Comparison of ENCODE assay signal across 18 mouse cellular contexts in genomic region chr17:29049923-29050322, GRCm38 (mm10). TPM values are rescaled to one million over a fixed set of nuclear protein-coding genes. Genes with fewer than 3 reads are reported as not detected.
DNase-seq lines count a peak whose midpoint lies in the region; ATAC-seq lines count a peak whose summit lies in the region.
"Had no signal": no experiment of that assay in that cellular context is flagged by ENCODE, and none has a peak within 500 bp of the region (broad histone marks: within the 10 kb centered on the region; RNA-seq: fewer than 3 reads in every experiment).

No protein-coding gene starts in this region.

- 50% methylated on average over 7 of the region's 7 CpGs for WGBS in heart, embryonic 12.5 days
- WGBS in neural tube, embryonic 15.5 days = 90% methylated on average over 7 of the region's 7 CpGs
- 46% methylated on average over 7 of the region's 7 CpGs for WGBS in liver, embryonic 15.5 days (ENCODE audit: insufficient replicate concordance)

- ATAC-seq in heart, embryonic 12.5 days (ENCODE audit: insufficient number of reproducible peaks, low FRiP score) = no peak
- ATAC-seq in neural tube, embryonic 15.5 days (ENCODE audit: low FRiP score) = no peak
- ATAC-seq in liver, embryonic 15.5 days (ENCODE audit: insufficient read depth) = no peak; the same call in 1 of the 2 replicates
- no peak for ATAC-seq in frontal cortex, adult (ENCODE audit: low TSS enrichment)
- ATAC-seq: activated CD4-positive, CD25-positive, alpha-beta regulatory T cell, adult 4 months had no signal

- H3K27ac ChIP-seq in heart, embryonic 12.5 days (ENCODE audit: poor library complexity, severe bottlenecking) = no peak overlapping the region
- H3K27ac ChIP-seq in neural tube, embryonic 15.5 days (replicated peaks) = 0 out of 2 replicates have a peak overlapping the region, but pooled peaks have one; percentile 37
- H3K27ac ChIP-seq in liver, embryonic 15.5 days (replicated peaks) = no peak overlapping the region
- H3K27ac ChIP-seq: forebrain, embryonic 12.5 days had no signal

- H3K4me1 ChIP-seq in heart, embryonic 12.5 days (replicated peaks) = peaks cover 41% of the 10 kb centered on the region
- peaks cover 29% of the 10 kb centered on the region for H3K4me1 ChIP-seq in neural tube, embryonic 15.5 days
- H3K4me1 ChIP-seq in liver, embryonic 15.5 days (replicated peaks) = peaks cover 42% of the 10 kb centered on the region

- no peak for DNase-seq in heart, postnatal 14 days
- DNase-seq in neural tube, embryonic 10.5 days (ENCODE audit: extremely low spot score, low spot score) = no peak
- DNase-seq in yolk sac, embryonic 10.5 days (ENCODE audit: low spot score) = peak; percentile 86
- no peak for DNase-seq in Muller cell, postnatal 12 days (ENCODE audit: inconsistent ontology term)
- DNase-seq: B cell, adult 2 months; cerebellum, adult 11 months; gastrocnemius, postnatal 10 days; kidney, postnatal 10 days; layer of hippocampus, adult 9-11 months; thymus, adult 2 months had no signal

- 0 out of 2 replicates have a peak, but pooled peaks cover 3% of the 10 kb centered on the region for H3K9me3 ChIP-seq in heart, embryonic 12.5 days (replicated peaks)
- no peaks in the 10 kb centered on the region for H3K9me3 ChIP-seq in neural tube, embryonic 15.5 days (replicated peaks)
- no peaks in the 10 kb centered on the region for H3K9me3 ChIP-seq in liver, embryonic 15.5 days (replicated peaks)
- H3K9me3 ChIP-seq: embryonic facial prominence, embryonic 15.5 days; forebrain, embryonic 12.5 days had no signal

- H3K27me3 ChIP-seq in heart, embryonic 12.5 days (replicated peaks) = no peaks in the 10 kb centered on the region
- H3K27me3 ChIP-seq in neural tube, embryonic 15.5 days (replicated peaks) = no peaks in the 10 kb centered on the region
- H3K27me3 ChIP-seq in liver, embryonic 15.5 days = no peaks in the 10 kb centered on the region
- H3K27me3 ChIP-seq: embryonic facial prominence, embryonic 15.5 days; forebrain, embryonic 12.5 days had no signal

- H3K36me3 ChIP-seq in heart, embryonic 12.5 days = peaks cover 29% of the 10 kb centered on the region
- H3K36me3 ChIP-seq in neural tube, embryonic 15.5 days = peaks cover 26% of the 10 kb centered on the region
- peaks cover 34% of the 10 kb centered on the region for H3K36me3 ChIP-seq in liver, embryonic 15.5 days (replicated peaks)

- no peak overlapping the region for H3K4me3 ChIP-seq in heart, embryonic 12.5 days
- no peak overlapping the region for H3K4me3 ChIP-seq in neural tube, embryonic 15.5 days (replicated peaks)
- H3K4me3 ChIP-seq in liver, embryonic 15.5 days (replicated peaks) = no peak overlapping the region
- H3K4me3 ChIP-seq: embryonic facial prominence, embryonic 15.5 days; forebrain, embryonic 12.5 days had no signal

- H3K4me2 ChIP-seq in heart, embryonic 12.5 days = no peak overlapping the region
- no peak overlapping the region for H3K4me2 ChIP-seq in neural tube, embryonic 15.5 days
- H3K4me2 ChIP-seq in liver, embryonic 15.5 days = peak overlapping the region; percentile 40
- H3K4me2 ChIP-seq: embryonic facial prominence, embryonic 15.5 days; forebrain, embryonic 12.5 days; midbrain, embryonic 11.5 days had no signal

- intact Hi-C loops in heart, postnatal 14 days (cut with DNase I) = loop anchor here (1.0 kb wide), 2 partner anchors 45 to 121 kb away; no protein-coding TSS in a partner anchor

- 0 out of 2 replicates have a peak overlapping the region, but pooled peaks have one; percentile 5 for H3K9ac ChIP-seq in heart, embryonic 12.5 days
- no peak overlapping the region for H3K9ac ChIP-seq in neural tube, embryonic 15.5 days (replicated peaks)
- no peak overlapping the region for H3K9ac ChIP-seq in liver, embryonic 15.5 days
- H3K9ac ChIP-seq: embryonic facial prominence, embryonic 15.5 days had no signal

RNA-seq across cellular contexts. Expression of gene Srsf3, which starts 17.5 kb away (rescaled TPM):
- 406 and 412 TPM in 2 replicates for polyA plus RNA-seq in heart, embryonic 12.5 days (2016; fragmentation: Nextera tagmentation; extraction: Ambion mirVana)
- total RNA-seq in heart, postnatal 14 days (2021) = 100 to 1,000 TPM in 1 of 2 experiments, 10 to 100 TPM in 1; 99.7 to 120 TPM
- polyA plus RNA-seq in neural tube, embryonic 15.5 days (2015; fragmentation: Nextera tagmentation; extraction: Ambion mirVana) = 403 and 429 TPM in 2 replicates
- 204 and 215 TPM in 2 replicates for polyA plus RNA-seq in liver, embryonic 15.5 days (2015; fragmentation: Nextera tagmentation; extraction: Ambion mirVana)

RNA-seq across cellular contexts. Expression of gene Cdkn1a, which starts 40.9 kb away (rescaled TPM):
- polyA plus RNA-seq in heart, embryonic 12.5 days (2016; fragmentation: Nextera tagmentation; extraction: Ambion mirVana) = 43.2 and 45.3 TPM in 2 replicates
- 100 to 1,000 TPM; 105 to 121 TPM for total RNA-seq in heart, postnatal 14 days (2021)
- 99.0 and 99.7 TPM in 2 replicates for polyA plus RNA-seq in neural tube, embryonic 15.5 days (2015; fragmentation: Nextera tagmentation; extraction: Ambion mirVana)
- polyA plus RNA-seq in liver, embryonic 15.5 days (2015; fragmentation: Nextera tagmentation; extraction: Ambion mirVana) = 15.4 and 15.5 TPM in 2 replicates

RNA-seq across cellular contexts. Expression of gene Stk38, which starts 42.1 kb away (rescaled TPM):
- polyA plus RNA-seq in heart, embryonic 12.5 days (2016; fragmentation: Nextera tagmentation; extraction: Ambion mirVana) = 91.0 and 94.3 TPM in 2 replicates
- 10 to 100 TPM; 47.6 to 48.8 TPM for total RNA-seq in heart, postnatal 14 days (2021)
- 81.2 and 82.1 TPM in 2 replicates for polyA plus RNA-seq in neural tube, embryonic 15.5 days (2015; fragmentation: Nextera tagmentation; extraction: Ambion mirVana)
- polyA plus RNA-seq in liver, embryonic 15.5 days (2015; fragmentation: Nextera tagmentation; extraction: Ambion mirVana) = 41.7 and 46.7 TPM in 2 replicates
